Mouse (Mus musculus): ENCODE data around the gene Tst. TPM values are rescaled to one million over a fixed set of nuclear protein-coding genes. Genes with fewer than 3 reads are reported as not detected.

Tst gene
- total and polyA plus RNA-seq, 2 experiments from 2014 or later = 36.6 to 40.1 TPM

DNA sequence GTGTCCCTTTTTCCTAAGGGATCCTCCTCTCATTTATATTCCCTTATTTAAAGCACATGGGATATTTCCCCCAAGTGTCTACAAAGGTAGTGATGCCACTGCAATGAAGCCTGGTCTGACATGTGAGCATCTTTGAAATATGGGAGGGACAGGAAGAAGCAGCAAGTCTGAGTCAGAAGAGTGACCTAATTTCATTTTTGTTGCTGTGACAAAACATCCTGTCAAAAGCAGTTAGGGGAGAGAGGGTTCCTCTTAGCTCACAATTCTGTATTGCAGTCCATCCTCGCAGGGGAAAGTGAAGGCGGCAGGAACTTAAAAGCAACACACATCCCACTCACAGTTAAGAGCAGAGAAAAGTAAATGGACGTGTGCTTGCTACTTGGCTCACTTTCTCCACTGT lies 14.9 kb downstream of the Tst start:
- WGBS = 84% methylated on average over 3 of the region's 3 CpGs
- no peak for TF ChIP-seq CTCF (IDR thresholded peaks at IDR 0.05; ENCODE audit: low read depth)
- DNase-seq (no peak), ATAC-seq (no peak)
- Histone ChIP-seq H3K4me3 (ENCODE audit: low read depth, low read length) (no peak overlapping the region), H3K9me3 (ENCODE audit: low read length) (no peaks in the 10 kb centered on the region), H3K9ac (no peak overlapping the region), H3K4me1 (ENCODE audit: insufficient read depth) (no peaks in the 10 kb centered on the region), H3K27ac (ENCODE audit: low read depth, low read length) (no peak overlapping the region), H3K4me2 (ENCODE audit: low read depth) (no peak overlapping the region), H3K27me3 (ENCODE audit: insufficient read depth, low read length) (no peaks in the 10 kb centered on the region), H3K36me3 (ENCODE audit: insufficient read depth) (no peaks in the 10 kb centered on the region)

DNA sequence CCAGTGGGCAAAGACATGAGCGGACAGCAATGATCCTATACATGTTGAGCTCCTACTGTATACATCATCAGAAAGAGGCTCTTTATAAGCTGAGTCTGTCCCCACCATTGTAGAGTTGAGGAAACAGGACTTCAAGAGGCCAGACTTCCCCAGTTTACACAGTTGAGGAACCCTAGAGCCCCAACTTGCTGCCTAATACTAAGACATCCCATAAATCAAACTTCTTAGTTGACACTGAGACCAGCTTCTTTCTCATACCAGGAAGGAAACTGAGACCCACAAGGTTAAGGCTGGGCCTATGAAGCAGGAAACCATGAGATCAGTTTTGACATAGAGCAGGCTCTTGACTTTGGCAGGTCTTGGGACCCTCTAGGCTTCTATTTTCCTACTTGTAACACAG lies 20.1 kb downstream of the Tst start:
- H3K4me3 ChIP-seq (ENCODE audit: low read depth, low read length) = no peak overlapping the region
- DNase-seq (no peak), ATAC-seq (no peak)
- H3K4me2 ChIP-seq (ENCODE audit: low read depth) = no peak overlapping the region
- H3K27me3 ChIP-seq (ENCODE audit: insufficient read depth, low read length) = no peaks in the 10 kb centered on the region
- 100% methylated on average over 1 of the region's 1 CpGs for WGBS
- no peaks in the 10 kb centered on the region for H3K36me3 ChIP-seq (ENCODE audit: insufficient read depth)
- H3K27ac ChIP-seq (ENCODE audit: low read depth, low read length) = no peak overlapping the region
- no peak for TF ChIP-seq CTCF (IDR thresholded peaks at IDR 0.05; ENCODE audit: low read depth)
- no peaks in the 10 kb centered on the region for H3K4me1 ChIP-seq (ENCODE audit: insufficient read depth)
- H3K9me3 ChIP-seq (ENCODE audit: low read length) = no peaks in the 10 kb centered on the region
- H3K9ac ChIP-seq = no peak overlapping the region

DNA sequence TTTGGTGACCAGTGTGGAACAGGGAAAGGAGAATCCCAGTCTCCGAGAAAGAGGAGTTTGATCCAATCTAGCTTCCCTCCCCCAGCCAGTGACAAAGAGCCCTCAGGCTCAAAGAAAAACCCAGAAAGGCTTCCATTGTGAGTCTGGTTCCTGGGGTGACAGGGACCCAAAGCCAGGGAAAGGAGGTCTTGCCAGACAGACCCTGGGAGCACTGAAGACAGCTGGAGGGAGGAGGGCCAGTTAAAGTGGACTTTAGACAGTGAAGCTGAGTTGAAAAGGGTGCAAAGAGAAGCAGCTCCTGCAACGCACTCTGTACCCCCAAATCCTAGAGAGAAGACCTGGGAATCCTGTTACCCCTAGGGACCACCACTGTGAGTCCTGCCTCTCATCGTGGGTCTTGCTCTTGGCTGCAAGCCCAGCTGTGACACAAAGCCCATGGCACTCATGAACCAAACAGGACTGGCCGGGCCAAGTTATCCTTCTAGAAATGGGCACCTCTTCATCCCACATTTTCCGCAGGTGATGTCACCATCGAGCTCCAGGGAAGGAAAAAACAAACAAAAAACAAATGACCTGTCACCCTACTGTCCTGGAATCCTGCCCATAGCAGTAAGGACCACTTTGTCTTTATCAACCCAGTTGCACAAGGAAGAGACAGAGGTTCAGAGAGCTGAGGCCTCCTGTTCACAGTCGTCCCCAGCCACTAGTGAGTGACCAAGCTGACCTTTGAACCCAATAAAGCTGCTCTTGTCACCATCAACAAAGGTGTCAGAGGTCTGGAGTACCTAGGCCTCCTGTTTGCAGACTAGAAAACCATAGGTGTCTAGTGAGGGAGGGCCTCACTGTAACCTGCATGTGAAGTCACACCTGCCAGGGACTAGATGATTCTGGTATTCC lies 21.2 kb downstream of the Tst start:
- H3K4me1 ChIP-seq (ENCODE audit: insufficient read depth) = no peaks in the 10 kb centered on the region
- no peaks in the 10 kb centered on the region for H3K27me3 ChIP-seq (ENCODE audit: insufficient read depth, low read length)
- H3K4me3 ChIP-seq (ENCODE audit: low read depth, low read length) = no peak overlapping the region
- H3K9ac ChIP-seq = no peak overlapping the region
- no peaks in the 10 kb centered on the region for H3K36me3 ChIP-seq (ENCODE audit: insufficient read depth)
- peak overlapping the region; percentile 69 for H3K27ac ChIP-seq (ENCODE audit: low read depth, low read length)
- no peaks in the 10 kb centered on the region for H3K9me3 ChIP-seq (ENCODE audit: low read length)
- peak; percentile 70 for ATAC-seq
- peak; percentile 68 for DNase-seq
- H3K4me2 ChIP-seq (ENCODE audit: low read depth) = no peak overlapping the region
- no peak for TF ChIP-seq CTCF (IDR thresholded peaks at IDR 0.05; ENCODE audit: low read depth)
- WGBS = 27% methylated on average over 7 of the region's 7 CpGs

DNA sequence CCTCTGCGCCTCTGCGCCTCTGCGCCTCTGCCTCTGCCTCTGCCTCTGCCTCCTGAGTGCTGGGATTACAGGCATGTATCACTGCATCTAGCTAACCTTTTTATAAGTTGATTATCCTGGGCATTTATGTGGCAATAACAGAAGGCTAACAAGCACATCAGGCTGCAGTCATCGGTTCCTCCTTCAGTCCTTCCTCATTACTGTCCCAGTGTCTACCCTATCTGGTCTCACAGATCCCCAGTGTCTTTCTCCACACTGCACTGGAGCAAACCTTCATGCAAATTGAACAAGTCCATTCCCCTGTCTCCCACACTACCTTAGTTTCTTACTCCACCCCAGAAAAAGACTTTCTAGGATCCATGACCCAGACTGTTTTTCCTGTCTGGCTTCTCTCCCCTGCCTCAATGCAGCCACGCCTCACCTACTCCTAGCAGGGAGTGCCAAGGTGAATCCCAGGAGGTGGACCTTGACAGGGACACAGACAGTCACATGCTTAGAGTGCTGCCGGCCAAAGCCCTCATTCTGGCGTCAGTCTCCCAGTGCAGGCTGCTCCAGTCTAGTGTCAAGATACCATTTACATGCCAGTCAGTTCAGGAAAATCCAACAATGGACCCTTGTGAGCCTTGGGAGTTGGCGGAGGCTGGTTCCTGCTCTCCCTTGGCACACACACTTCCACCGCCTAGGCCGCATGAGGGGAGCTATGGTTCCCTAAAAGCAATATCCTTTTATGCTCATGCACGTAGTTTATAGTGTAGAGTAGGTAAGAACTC lies 22.1 kb downstream of the Tst start:
- WGBS = 53% methylated on average over 11 of the region's 11 CpGs
- no peaks in the 10 kb centered on the region for H3K36me3 ChIP-seq (ENCODE audit: insufficient read depth)
- no peak overlapping the region for H3K4me3 ChIP-seq (ENCODE audit: low read depth, low read length)

DNA sequence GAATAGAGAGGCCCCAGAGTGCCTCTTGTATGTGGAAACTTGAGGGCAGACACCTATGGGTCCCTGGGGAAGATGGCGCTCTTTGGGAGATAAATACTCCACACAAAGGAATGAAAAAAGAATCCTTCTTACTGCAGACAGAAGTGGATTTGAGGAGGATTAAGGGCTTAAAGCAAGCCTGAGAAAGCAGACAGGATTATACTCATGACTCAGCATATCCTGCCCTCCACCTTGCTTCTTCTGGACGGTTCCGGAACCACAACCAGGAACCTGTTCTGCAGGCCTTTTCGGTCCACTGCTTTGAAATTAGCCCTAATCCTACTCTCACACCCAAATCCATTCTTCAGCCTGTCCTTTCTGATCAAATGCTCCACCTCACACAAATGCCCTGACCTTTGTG lies 23.6 kb downstream of the Tst start:
- DNase-seq (no peak), ATAC-seq (no peak)
- no peak overlapping the region for H3K27ac ChIP-seq (ENCODE audit: low read depth, low read length)
- H3K9ac ChIP-seq = no peak overlapping the region
- no peaks in the 10 kb centered on the region for H3K9me3 ChIP-seq (ENCODE audit: low read length)
- no peak for TF ChIP-seq CTCF (IDR thresholded peaks at IDR 0.05; ENCODE audit: low read depth)
- WGBS = 81% methylated on average over 4 of the region's 4 CpGs
- no peaks in the 10 kb centered on the region for H3K4me1 ChIP-seq (ENCODE audit: insufficient read depth)
- no peaks in the 10 kb centered on the region for H3K36me3 ChIP-seq (ENCODE audit: insufficient read depth)
- no peak overlapping the region for H3K4me2 ChIP-seq (ENCODE audit: low read depth)
- H3K4me3 ChIP-seq (ENCODE audit: low read depth, low read length) = no peak overlapping the region
- no peaks in the 10 kb centered on the region for H3K27me3 ChIP-seq (ENCODE audit: insufficient read depth, low read length)

More for the DNA sequence above, 22.1 kb downstream of the Tst start:
- TF ChIP-seq CTCF (IDR thresholded peaks at IDR 0.05; ENCODE audit: low read depth) = no peak
- Histone ChIP-seq H3K4me2 (ENCODE audit: low read depth) (no peak overlapping the region), H3K27me3 (ENCODE audit: insufficient read depth, low read length) (no peaks in the 10 kb centered on the region), H3K9ac (no peak overlapping the region), H3K4me1 (ENCODE audit: insufficient read depth) (no peaks in the 10 kb centered on the region), H3K27ac (ENCODE audit: low read depth, low read length) (peak overlapping the region; percentile 69), H3K9me3 (ENCODE audit: low read length) (no peaks in the 10 kb centered on the region)
- ATAC-seq (peak; percentile 94), DNase-seq (peak; percentile 69)

DNA sequence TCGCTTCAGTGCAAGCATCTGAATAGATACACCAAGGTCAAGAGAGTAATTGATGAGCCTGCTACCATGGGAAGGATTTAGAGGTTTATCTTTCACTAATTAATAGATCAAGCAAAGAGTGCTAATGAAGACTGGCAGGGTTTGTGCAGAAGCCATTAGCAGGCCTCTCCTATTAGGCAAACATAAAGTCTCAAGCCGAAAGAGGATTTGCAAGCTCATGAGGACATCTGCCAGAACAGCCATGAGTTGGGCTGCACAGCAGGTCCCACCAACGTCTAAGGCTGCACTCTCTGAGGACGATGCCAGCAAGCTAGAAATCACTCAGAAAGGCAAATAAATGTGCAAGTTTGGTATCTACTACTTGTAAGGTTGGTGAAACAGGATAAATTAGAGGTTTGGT lies 25.0 kb downstream of the Tst start:
- H3K4me3 ChIP-seq (ENCODE audit: low read depth, low read length) = no peak overlapping the region
- H3K36me3 ChIP-seq (ENCODE audit: insufficient read depth) = no peaks in the 10 kb centered on the region
- H3K9ac ChIP-seq = no peak overlapping the region
- no peak overlapping the region for H3K4me2 ChIP-seq (ENCODE audit: low read depth)
- ATAC-seq (no peak), DNase-seq (peak; percentile 35)
- H3K27ac ChIP-seq (ENCODE audit: low read depth, low read length) = no peak overlapping the region
- no peak for TF ChIP-seq CTCF (IDR thresholded peaks at IDR 0.05; ENCODE audit: low read depth)
- H3K9me3 ChIP-seq (ENCODE audit: low read length) = no peaks in the 10 kb centered on the region
- H3K4me1 ChIP-seq (ENCODE audit: insufficient read depth) = no peaks in the 10 kb centered on the region
- H3K27me3 ChIP-seq (ENCODE audit: insufficient read depth, low read length) = no peaks in the 10 kb centered on the region
- 25% methylated on average over 4 of the region's 4 CpGs for WGBS

DNA sequence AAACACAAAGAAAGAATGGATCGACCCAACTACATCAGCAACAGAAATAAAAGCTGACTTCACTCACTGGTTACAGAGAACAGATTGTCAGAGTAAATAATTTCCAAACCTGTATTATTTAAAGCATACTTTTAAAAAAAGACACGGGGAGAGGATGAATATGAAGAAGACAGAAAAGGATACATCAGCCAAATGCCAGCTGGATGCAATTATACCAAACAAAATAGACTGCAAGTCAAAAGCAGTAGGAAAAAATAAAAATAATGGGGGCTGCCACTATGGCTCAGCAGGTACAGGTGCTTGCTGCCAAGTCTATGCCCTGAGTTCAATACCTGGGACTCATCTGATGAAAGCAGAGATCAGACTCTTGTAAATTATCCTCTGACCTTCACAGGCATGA lies 25.5 kb downstream of the Tst start:
- no peak overlapping the region for H3K4me2 ChIP-seq (ENCODE audit: low read depth)
- H3K4me3 ChIP-seq (ENCODE audit: low read depth, low read length) = no peak overlapping the region
- H3K27ac ChIP-seq (ENCODE audit: low read depth, low read length) = no peak overlapping the region
- no peaks in the 10 kb centered on the region for H3K36me3 ChIP-seq (ENCODE audit: insufficient read depth)
- H3K9ac ChIP-seq = no peak overlapping the region
- no peaks in the 10 kb centered on the region for H3K4me1 ChIP-seq (ENCODE audit: insufficient read depth)
- H3K27me3 ChIP-seq (ENCODE audit: insufficient read depth, low read length) = no peaks in the 10 kb centered on the region
- 50% methylated on average over 2 of the region's 2 CpGs for WGBS
- no peak for TF ChIP-seq CTCF (IDR thresholded peaks at IDR 0.05; ENCODE audit: low read depth)
- ATAC-seq = no peak
- H3K9me3 ChIP-seq (ENCODE audit: low read length) = no peaks in the 10 kb centered on the region
- no peak for DNase-seq
